Mouse (Mus musculus) frontal cortex, adult 2 months (tissue): ENCODE data around the gene Padi3. TPM values are rescaled to one million over a fixed set of nuclear protein-coding genes. Genes with fewer than 3 reads are reported as not detected.

ENCODE experiments used
- DNase-seq, 2 experiments: peaks; one replicate each; pipeline ENCODE4 v3.0.0; 2022; ENCODE audit warnings: low spot score in 1 of 2; ENCODE audit errors: extremely low spot score in 1 of 2
- polyA plus RNA-seq: library from polyadenylated mRNA; depleted of rRNA; stranded (reverse); fragments of >200 nt; gene quantifications from 2 replicates; pipeline ENCODE4 v1.2.3, GENCODE M21; 2012; rRNA removed

Gene Padi3
- 0.14 and 0.23 TPM in 2 replicates for polyA plus RNA-seq

- DNase-seq: no peak
These were observed at the start of gene Padi3 for GRCm38 (mm10) chr4:140810458-140811260. Padi3 (minus strand) TSS chr4:140810648.

GRCm38 (mm10) chr4:140859291-140859690, 48.8 kb upstream of the Padi3 start:
- no peak for DNase-seq

- DNase-seq: no peak
These were observed 47.4 kb upstream of the Padi3 start for GRCm38 (mm10) chr4:140857813-140858212.

GRCm38 (mm10) chr4:140857041-140857440, 46.6 kb upstream of the Padi3 start:
- no peak for DNase-seq

GRCm38 (mm10) chr4:140855151-140855550, 44.7 kb upstream of the Padi3 start:
- DNase-seq: no peak

GRCm38 (mm10) chr4:140854455-140854864, 44.0 kb upstream of the Padi3 start:
- no peak for DNase-seq

- DNase-seq: no peak
These were observed 43.2 kb upstream of the Padi3 start for GRCm38 (mm10) chr4:140853626-140854025.

GRCm38 (mm10) chr4:140849310-140849709, 38.9 kb upstream of the Padi3 start:
- no peak for DNase-seq

GRCm38 (mm10) chr4:140845666-140846065, 35.2 kb upstream of the Padi3 start, which contains the start of gene Padi1:
Padi1 (minus strand) TSS chr4:140845778.
- DNase-seq: no peak

GRCm38 (mm10) chr4:140844991-140845390, 34.5 kb upstream of the Padi3 start:
- DNase-seq: no peak

- no peak for DNase-seq
These were observed 33.3 kb upstream of the Padi3 start for GRCm38 (mm10) chr4:140843670-140844280.

GRCm38 (mm10) chr4:140842909-140843308, 32.5 kb upstream of the Padi3 start:
- no peak for DNase-seq

- DNase-seq: no peak
These were observed 27.4 kb upstream of the Padi3 start for GRCm38 (mm10) chr4:140837879-140838278.

GRCm38 (mm10) chr4:140836208-140836866, 25.9 kb upstream of the Padi3 start:
- no peak for DNase-seq

GRCm38 (mm10) chr4:140835682-140836081, 25.2 kb upstream of the Padi3 start:
- DNase-seq: no peak

- DNase-seq: no peak
These were observed 24.0 kb upstream of the Padi3 start for GRCm38 (mm10) chr4:140834327-140834934.

- DNase-seq: no peak
These were observed 22.4 kb upstream of the Padi3 start for GRCm38 (mm10) chr4:140832821-140833220.

GRCm38 (mm10) chr4:140831808-140832207, 21.4 kb upstream of the Padi3 start:
- no peak for DNase-seq

- DNase-seq: no peak
These were observed 16.8 kb upstream of the Padi3 start for GRCm38 (mm10) chr4:140827237-140827636.

GRCm38 (mm10) chr4:140825942-140826341, 15.5 kb upstream of the Padi3 start:
- DNase-seq: no peak

GRCm38 (mm10) chr4:140821988-140822387, 11.5 kb upstream of the Padi3 start:
- peak; percentile 15 to 78 for DNase-seq
